Mouse (Mus musculus): ENCODE results near the gene Gpr4. TPM values are rescaled to one million over a fixed set of nuclear protein-coding genes. Genes with fewer than 3 reads are reported as not detected.

Gene Gpr4
- polyA plus RNA-seq, 1 experiment: 5.3 TPM

DNA sequence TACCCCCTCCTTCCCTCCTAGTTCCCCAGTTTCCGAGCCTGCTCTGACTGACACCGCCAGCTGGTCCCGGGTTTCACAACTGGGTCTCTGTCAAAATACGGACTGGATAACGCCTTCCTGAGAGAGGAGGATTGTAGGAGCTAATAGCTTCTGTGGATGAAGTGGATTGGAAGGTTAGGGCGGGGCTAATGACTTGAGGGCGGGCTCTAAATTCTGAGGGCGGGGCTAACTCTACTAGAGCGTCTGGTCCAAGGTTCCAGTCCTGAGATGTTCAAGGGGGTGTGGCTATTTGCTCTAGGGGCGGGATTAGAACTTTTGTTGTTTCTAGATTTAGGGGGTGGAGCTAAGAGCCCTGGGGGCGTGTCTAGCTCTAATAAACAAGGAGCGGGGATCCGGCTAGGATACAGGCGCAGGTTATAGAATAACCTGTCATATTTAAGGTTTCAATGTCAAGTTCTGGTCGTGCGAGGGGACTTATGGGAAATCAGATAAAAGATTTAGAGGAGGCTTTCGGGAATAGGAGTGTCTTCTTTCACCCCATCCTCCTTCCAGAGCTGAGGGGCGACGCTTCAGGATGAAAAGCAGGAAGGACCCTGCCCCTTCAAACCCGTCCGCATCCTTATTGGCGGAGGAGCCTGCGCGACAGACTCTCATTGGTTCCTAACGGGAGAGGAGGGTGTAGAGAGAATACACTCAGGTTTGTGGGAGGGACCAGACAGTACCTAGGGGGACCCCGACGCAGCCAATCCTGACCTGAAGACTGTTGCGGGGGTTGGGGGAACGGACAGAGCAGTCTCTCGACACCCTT is 36.4 kb upstream of the Gpr4 start, which contains the start of gene Eml2:
Gene Eml2 (plus strand): TSS at position 714 of the 808 bp plus-strand sequence.
- DNase-seq (ENCODE audit: low read depth): peak; percentile 97
- no peak for TF ChIP-seq CTCF (IDR thresholded peaks at IDR 0.05; ENCODE audit: borderline replicate concordance, extremely low read depth, insufficient read depth, insufficient read length)
- TF ChIP-seq POLR2A (IDR thresholded peaks at IDR 0.05; ENCODE audit: borderline replicate concordance, extremely low read depth, insufficient read depth, insufficient read length, poor library complexity, severe bottlenecking): peak; percentile 20; the same call in 1 of the 2 replicates

DNA sequence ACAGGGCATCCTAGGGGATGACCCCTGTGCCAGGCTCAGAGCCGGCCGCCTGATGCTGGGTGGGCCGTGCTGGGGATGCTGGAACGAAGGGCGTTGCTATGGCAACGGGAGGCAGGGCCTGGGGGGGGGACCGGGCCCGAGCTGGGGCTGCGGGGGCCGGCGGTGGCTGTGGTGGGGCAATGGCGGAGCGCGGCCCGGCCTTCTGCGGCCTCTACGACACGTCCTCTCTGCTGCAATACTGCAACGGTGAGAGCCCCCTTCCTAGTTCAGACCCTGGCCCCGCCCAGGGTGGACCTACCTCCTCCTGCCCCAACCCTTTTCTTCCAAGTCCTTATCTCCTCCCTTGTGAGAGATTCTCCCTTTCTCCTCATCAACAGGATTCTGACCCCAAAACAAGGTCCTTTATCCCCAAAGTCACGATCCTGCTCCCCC is 35.8 kb upstream of the Gpr4 start:
- TF ChIP-seq POLR2A (IDR thresholded peaks at IDR 0.05; ENCODE audit: borderline replicate concordance, extremely low read depth, insufficient read depth, insufficient read length, poor library complexity, severe bottlenecking) (no peak), CTCF (IDR thresholded peaks at IDR 0.05; ENCODE audit: borderline replicate concordance, extremely low read depth, insufficient read depth, insufficient read length) (no peak)
- no peak for DNase-seq (ENCODE audit: low read depth)

DNA sequence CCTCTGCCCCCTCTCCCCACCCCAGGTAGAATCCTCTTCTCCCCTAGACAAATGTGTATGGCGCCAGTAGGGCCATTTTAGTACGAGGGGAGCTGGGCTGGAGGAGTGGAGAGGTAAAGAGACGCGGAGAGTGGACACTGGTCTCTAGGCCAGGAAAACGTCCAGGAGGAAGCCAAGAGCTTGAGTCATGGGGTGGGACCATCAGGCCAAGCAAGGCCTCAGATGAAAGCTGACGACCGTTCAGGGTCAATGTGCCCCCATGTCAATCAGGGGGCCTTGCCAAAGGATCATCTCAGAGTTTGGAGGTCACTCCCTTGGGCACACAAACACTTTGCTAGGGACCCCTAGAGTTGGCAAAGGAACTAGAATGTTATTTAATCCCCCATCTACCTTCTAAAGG is 35.1 kb upstream of the Gpr4 start:
- TF ChIP-seq CTCF (IDR thresholded peaks at IDR 0.05; ENCODE audit: borderline replicate concordance, extremely low read depth, insufficient read depth, insufficient read length): no peak
- TF ChIP-seq POLR2A (IDR thresholded peaks at IDR 0.05; ENCODE audit: borderline replicate concordance, extremely low read depth, insufficient read depth, insufficient read length, poor library complexity, severe bottlenecking): no peak
- DNase-seq (ENCODE audit: low read depth): no peak

DNA sequence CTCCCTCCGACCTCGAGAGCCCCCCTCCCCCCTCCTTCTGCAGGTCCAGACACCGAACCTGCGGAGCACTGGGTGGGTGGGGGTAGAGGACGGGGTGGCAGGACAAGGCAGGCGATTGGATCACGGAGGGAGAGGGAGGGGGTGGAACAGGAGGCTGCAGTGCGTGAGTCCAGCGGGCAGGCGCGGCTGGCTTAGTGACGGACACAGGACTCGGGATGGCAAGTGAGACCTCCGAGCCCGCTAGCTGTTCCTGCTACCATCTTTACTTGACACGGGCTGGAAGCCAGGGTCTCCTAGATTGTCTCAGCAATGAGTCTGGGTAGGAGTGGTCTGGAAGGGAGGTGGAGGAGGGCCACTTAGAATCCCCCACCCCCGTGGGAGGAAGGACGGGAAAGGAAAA is 34.3 kb upstream of the Gpr4 start:
- no peak for DNase-seq (ENCODE audit: low read depth)
- no peak for TF ChIP-seq POLR2A (IDR thresholded peaks at IDR 0.05; ENCODE audit: borderline replicate concordance, extremely low read depth, insufficient read depth, insufficient read length, poor library complexity, severe bottlenecking)
- no peak for TF ChIP-seq CTCF (IDR thresholded peaks at IDR 0.05; ENCODE audit: borderline replicate concordance, extremely low read depth, insufficient read depth, insufficient read length)

DNA sequence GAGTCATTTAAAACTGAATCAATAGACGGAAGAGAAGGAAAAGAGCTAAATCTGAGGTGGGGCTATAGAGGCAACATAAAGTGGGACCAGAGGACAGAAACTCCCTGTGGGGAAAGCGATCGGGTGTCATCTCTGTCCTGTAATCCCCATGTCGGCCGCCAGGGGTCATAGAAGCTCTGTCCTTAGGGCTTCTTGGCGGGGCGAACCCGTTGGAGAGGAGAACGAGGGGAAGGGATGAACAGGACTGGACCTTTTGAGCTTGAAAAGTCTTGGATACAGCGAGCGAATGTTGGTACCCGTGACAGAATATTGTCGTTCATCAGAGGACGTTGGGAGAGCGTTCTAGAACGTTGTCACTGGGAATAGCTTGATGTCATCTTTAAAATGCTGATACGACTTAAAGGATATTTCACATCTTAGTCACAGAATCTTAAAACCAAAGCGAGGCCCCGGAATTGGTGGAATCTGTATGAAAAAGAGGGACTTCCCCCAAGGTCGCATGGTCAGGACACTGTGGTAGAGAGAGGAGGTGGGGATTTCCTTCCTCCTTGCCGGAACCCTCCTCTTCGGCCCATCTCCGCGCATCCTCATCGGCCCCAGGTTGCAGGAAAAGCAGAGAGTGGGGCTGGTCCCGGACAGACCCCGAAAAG is 33.8 kb upstream of the Gpr4 start:
- peak; percentile 82 for TF ChIP-seq CTCF (IDR thresholded peaks at IDR 0.05; ENCODE audit: borderline replicate concordance, extremely low read depth, insufficient read depth, insufficient read length)
- no peak for TF ChIP-seq POLR2A (IDR thresholded peaks at IDR 0.05; ENCODE audit: borderline replicate concordance, extremely low read depth, insufficient read depth, insufficient read length, poor library complexity, severe bottlenecking)
- DNase-seq (ENCODE audit: low read depth): peak; percentile 71

DNA sequence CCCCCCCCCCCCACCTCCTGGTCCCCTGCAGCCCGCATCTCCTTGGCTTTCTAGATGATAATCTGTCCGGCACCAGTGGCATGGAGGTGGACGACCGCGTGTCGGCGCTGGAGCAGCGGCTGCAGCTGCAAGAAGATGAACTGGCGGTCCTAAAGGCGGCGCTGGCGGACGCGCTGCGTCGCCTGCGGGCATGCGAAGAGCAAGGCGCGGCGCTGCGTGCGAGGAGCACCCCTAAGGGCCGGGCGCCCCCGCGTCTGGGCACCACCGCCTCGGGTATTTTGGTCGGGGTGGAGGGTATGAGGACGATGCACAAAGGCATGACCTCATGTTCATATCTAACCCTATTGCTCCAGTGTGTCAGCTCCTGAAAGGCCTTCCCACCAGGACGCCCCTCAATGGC is 33.2 kb upstream of the Gpr4 start:
- peak; percentile 71 for TF ChIP-seq CTCF (IDR thresholded peaks at IDR 0.05; ENCODE audit: borderline replicate concordance, extremely low read depth, insufficient read depth, insufficient read length)
- no peak for TF ChIP-seq POLR2A (IDR thresholded peaks at IDR 0.05; ENCODE audit: borderline replicate concordance, extremely low read depth, insufficient read depth, insufficient read length, poor library complexity, severe bottlenecking)
- DNase-seq (ENCODE audit: low read depth): peak; percentile 86

DNA sequence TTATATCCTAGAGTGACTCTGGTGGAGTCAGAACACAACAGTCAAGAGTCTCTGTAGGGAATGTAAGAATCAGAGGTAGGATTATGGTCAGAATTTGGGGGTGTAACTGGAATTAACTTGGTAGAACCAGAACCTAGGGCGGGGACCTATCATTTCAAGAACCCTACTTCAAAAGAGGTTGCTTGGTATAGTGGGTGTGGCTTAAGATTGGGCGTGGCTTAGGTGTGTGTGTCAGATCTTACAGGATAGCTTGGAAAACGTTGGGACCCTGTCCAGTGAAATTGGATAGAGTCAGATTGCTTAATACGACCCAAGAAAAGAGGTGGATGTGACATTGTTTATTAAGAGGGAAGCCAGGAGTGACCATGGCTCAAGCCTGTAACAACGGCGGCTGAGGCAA is 32.4 kb upstream of the Gpr4 start:
- no peak for DNase-seq (ENCODE audit: low read depth)
- TF ChIP-seq POLR2A (IDR thresholded peaks at IDR 0.05; ENCODE audit: borderline replicate concordance, extremely low read depth, insufficient read depth, insufficient read length, poor library complexity, severe bottlenecking) (no peak), CTCF (IDR thresholded peaks at IDR 0.05; ENCODE audit: borderline replicate concordance, extremely low read depth, insufficient read depth, insufficient read length) (no peak)

DNA sequence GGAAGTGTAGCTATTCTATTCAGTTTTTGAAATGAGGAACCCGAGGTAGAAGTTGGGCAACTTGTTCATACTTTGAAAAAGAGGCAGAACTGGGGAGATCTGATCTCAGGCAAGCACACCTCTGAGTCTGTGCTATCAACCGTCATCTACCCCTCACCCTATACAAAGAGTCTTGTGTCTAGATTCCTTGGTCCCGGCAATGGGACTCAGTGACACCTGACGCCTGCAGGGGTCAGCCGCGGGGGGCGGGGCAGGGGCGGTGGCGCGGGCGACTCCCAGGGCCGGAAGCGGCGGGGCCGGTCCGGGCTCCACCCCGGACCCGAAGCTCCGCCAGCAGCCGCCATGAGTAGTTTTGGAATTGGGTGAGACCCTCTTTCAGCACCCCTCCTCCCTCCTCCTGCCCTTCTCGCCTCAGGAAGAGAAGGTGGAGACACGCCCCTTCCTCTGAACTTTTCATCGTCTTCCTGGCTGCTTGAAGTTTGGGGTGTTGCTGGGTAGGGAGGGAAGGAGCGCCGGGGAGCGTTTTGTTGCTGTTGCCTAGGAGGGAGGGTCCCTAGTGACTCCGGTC is 31.4 kb upstream of the Gpr4 start:
- no peak for TF ChIP-seq CTCF (IDR thresholded peaks at IDR 0.05; ENCODE audit: borderline replicate concordance, extremely low read depth, insufficient read depth, insufficient read length)
- TF ChIP-seq POLR2A (IDR thresholded peaks at IDR 0.05; ENCODE audit: borderline replicate concordance, extremely low read depth, insufficient read depth, insufficient read length, poor library complexity, severe bottlenecking): no peak
- peak; percentile 36 for DNase-seq (ENCODE audit: low read depth)

DNA sequence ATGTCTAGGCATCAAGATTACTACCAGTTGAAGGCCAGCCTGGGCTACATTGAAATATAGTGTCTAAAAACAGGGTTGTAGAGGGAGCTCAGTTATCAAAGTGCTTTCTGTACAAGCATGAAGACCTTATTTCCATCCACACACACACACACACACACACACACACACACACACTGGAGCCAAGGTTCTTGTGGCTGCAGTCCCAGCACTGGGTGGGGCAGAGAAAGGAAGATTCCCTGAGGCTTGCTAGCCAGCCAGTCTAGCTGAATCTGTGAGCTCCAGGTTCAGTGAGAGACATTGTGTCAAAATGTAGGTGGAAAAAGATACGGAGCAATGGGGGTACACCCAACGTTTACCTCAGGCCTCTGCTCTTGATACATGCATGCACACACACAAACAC is 28.1 kb upstream of the Gpr4 start:
- TF ChIP-seq CTCF (IDR thresholded peaks at IDR 0.05; ENCODE audit: borderline replicate concordance, extremely low read depth, insufficient read depth, insufficient read length): no peak
- no peak for TF ChIP-seq POLR2A (IDR thresholded peaks at IDR 0.05; ENCODE audit: borderline replicate concordance, extremely low read depth, insufficient read depth, insufficient read length, poor library complexity, severe bottlenecking)

DNA sequence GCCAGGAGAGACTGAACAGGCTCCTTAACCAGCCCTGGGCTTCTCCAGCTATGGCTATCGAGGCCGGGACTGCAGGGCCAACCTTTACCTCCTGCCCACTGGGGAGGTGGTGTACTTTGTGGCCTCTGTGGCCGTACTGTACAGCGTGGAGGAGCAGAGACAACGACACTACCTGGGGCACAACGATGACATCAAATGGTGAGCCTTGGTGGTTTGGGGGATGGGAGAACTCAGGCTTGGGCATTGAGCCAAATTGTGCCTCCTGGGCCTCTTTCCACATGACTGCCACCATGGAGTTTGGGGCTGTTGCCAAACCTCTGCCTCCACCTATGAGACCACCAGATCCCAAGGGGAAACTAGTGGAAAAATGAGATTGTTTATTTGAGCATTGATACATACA is 27.6 kb upstream of the Gpr4 start:
- peak; percentile 87 for DNase-seq (ENCODE audit: low read depth)
- TF ChIP-seq CTCF (IDR thresholded peaks at IDR 0.05; ENCODE audit: borderline replicate concordance, extremely low read depth, insufficient read depth, insufficient read length) (no peak), POLR2A (IDR thresholded peaks at IDR 0.05; ENCODE audit: borderline replicate concordance, extremely low read depth, insufficient read depth, insufficient read length, poor library complexity, severe bottlenecking) (no peak)

More for the DNA sequence above, 28.1 kb upstream of the Gpr4 start:
- DNase-seq (ENCODE audit: low read depth): peak; percentile 62

DNA sequence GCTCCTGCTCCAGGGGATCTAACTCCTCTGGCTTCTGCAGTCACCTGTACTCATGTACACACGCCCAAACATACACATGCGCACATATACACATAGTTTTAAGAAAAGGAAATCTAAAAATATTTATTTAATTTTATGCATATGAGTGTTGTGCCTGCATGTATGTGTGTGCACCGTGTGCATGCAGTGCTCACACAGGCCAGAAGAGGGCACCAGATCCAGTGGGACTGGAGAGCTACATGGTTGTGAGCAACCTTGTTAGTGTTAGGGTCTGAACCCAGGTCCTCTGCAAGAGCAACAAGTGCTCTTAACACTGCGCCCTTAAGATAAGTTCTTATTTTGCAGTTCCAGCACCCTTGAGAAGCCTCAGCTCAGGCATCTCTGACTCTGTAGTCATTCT is 17.7 kb upstream of the Gpr4 start:
- peak; percentile 32; the same call in 1 of the 2 replicates for TF ChIP-seq CTCF (IDR thresholded peaks at IDR 0.05; ENCODE audit: borderline replicate concordance, extremely low read depth, insufficient read depth, insufficient read length)
- no peak for TF ChIP-seq POLR2A (IDR thresholded peaks at IDR 0.05; ENCODE audit: borderline replicate concordance, extremely low read depth, insufficient read depth, insufficient read length, poor library complexity, severe bottlenecking)
- DNase-seq (ENCODE audit: low read depth): no peak
